Mouse (Mus musculus) heart, embryonic 16.5 days (tissue): ENCODE measurements at regions not wholly inside any gene's neighbourhood (a gene's known extent, or its start where the extent isn't known, plus 50 kb on each side); places are given as distances from the start of the nearest gene placed in this dataset.
A peak's percentile ranks its signal among the peaks of the same experiment; 100 is the strongest.

ENCODE experiments used
- ATAC-seq: fragments of 200-750 bp; cut with Nextera tagmentation; replicated peaks from 2 replicates; pipeline ENCODE4 v1.8.0; 2017; ENCODE audit warnings: moderate number of reproducible peaks; ENCODE audit not compliant: insufficient read depth, low FRiP score; ENCODE audit errors: extremely low read depth
- H3K27ac ChIP-seq: fragments of 300-500 bp; sonication (generic); 2 replicates; pipeline ENCODE4 v1.5.1; 2014; ENCODE audit warnings: mild to moderate bottlenecking, low read length, control low read depth, moderate library complexity
- H3K27me3 ChIP-seq: fragments of 300-500 bp; sonication (generic); 2 replicates; pipeline ENCODE4 v1.6.1; 2014; ENCODE audit warnings: low read length, mixed read lengths; ENCODE audit not compliant: control insufficient read depth, insufficient read depth
- H3K36me3 ChIP-seq: fragments of 300-500 bp; sonication (generic); 2 replicates; pipeline ENCODE4 v1.6.1; 2014; ENCODE audit not compliant: control insufficient read depth, insufficient read depth
- H3K4me1 ChIP-seq: fragments of 300-500 bp; sonication (generic); 2 replicates; pipeline ENCODE4 v1.6.1; 2014; ENCODE audit warnings: low read length, mixed read lengths; ENCODE audit not compliant: control insufficient read depth, insufficient read depth
- H3K4me2 ChIP-seq: fragments of 300-500 bp; sonication (generic); 2 replicates; pipeline ENCODE4 v1.6.1; 2014; ENCODE audit warnings: low read depth, mild to moderate bottlenecking, control low read depth, low read length
- H3K4me3 ChIP-seq: fragments of 300-500 bp; sonication (generic); 2 replicates; pipeline ENCODE4 v1.5.1; 2014; ENCODE audit warnings: mild to moderate bottlenecking, control low read depth, low read length
- H3K9ac ChIP-seq: fragments of 300-500 bp; sonication (generic); 2 replicates; pipeline ENCODE4 v1.6.1; 2014; ENCODE audit warnings: low read length, control low read depth
- H3K9me3 ChIP-seq: fragments of 300-500 bp; sonication (generic); replicated peaks from 2 replicates; pipeline ENCODE4 v1.6.1; 2016; ENCODE audit warnings: low read length; ENCODE audit not compliant: control insufficient read depth
- WGBS: fragments of 180-500 bp; shearing (Covaris S2); extraction: QIAGEN DNeasy Blood & Tissue Kit; methylation state at CpG from one replicate; pipeline ENCODE4 v1.1.7; 2014; 5-methylcytosine and 5-hydroxymethylcytosine counted together

GRCm38 (mm10) chrX:11802074-11802899 is 357.9 kb downstream of the Bcor start:
- peak; percentile 30; the same call in 1 of the 2 replicates for ATAC-seq
- Histone ChIP-seq H3K36me3 (no peaks in the 10 kb centered on the region), H3K9ac (no peak overlapping the region), H3K4me2 (no peak overlapping the region), H3K27me3 (peaks cover 13% of the 10 kb centered on the region; the same call in 1 of the 2 replicates), H3K4me1 (peaks cover 15% of the 10 kb centered on the region), H3K9me3 (no peaks in the 10 kb centered on the region), H3K27ac (0 out of 2 replicates have a peak overlapping the region, but pooled peaks have one; percentile 4), H3K4me3 (no peak overlapping the region)
- 45% methylated on average over 8 of the region's 8 CpGs for WGBS

- Histone ChIP-seq H3K27me3 (peaks cover 22% of the 10 kb centered on the region), H3K9me3 (no peaks in the 10 kb centered on the region), H3K9ac (no peak overlapping the region), H3K4me1 (peaks cover 15% of the 10 kb centered on the region), H3K36me3 (no peaks in the 10 kb centered on the region), H3K4me3 (no peak overlapping the region), H3K4me2 (no peak overlapping the region; the same call in 1 of the 2 replicates), H3K27ac (no peak overlapping the region)
- 29% methylated on average over 9 of the region's 9 CpGs for WGBS
- no peak for ATAC-seq
These were observed 356.9 kb downstream of the Bcor start for GRCm38 (mm10) chrX:11803239-11803638.

- Histone ChIP-seq H3K36me3 (no peaks in the 10 kb centered on the region), H3K4me3 (peak overlapping the region; percentile 56), H3K4me2 (peak overlapping the region; percentile 81), H3K4me1 (peaks cover 15% of the 10 kb centered on the region), H3K27ac (peak overlapping the region; percentile 71), H3K9me3 (no peaks in the 10 kb centered on the region), H3K9ac (peak overlapping the region; percentile 78), H3K27me3 (peaks cover 15% of the 10 kb centered on the region)
- WGBS, result 5% methylated on average over 22 of the region's 22 CpGs
- ATAC-seq, result 0 out of 2 replicates have a peak, but pooled peaks have one; percentile 15
These were observed 353.3 kb downstream of the Bcor start for GRCm38 (mm10) chrX:11806896-11807252.

- Histone ChIP-seq H3K4me1 (peaks cover 11% of the 10 kb centered on the region), H3K4me3 (peak overlapping the region; percentile 56), H3K27me3 (peaks cover 15% of the 10 kb centered on the region), H3K4me2 (peak overlapping the region; percentile 81), H3K36me3 (no peaks in the 10 kb centered on the region), H3K27ac (peak overlapping the region; percentile 71), H3K9ac (peak overlapping the region; percentile 78), H3K9me3 (no peaks in the 10 kb centered on the region)
- peak; percentile 61 for ATAC-seq
- WGBS, result under 1% methylated on average over 64 of the region's 71 CpGs
These were observed 352.8 kb downstream of the Bcor start for GRCm38 (mm10) chrX:11807253-11807882.

GRCm38 (mm10) chrX:11807883-11808262 is 352.3 kb downstream of the Bcor start:
- H3K4me2 ChIP-seq, result peak overlapping the region; percentile 81
- H3K27ac ChIP-seq, result peak overlapping the region; percentile 71
- ATAC-seq, result no peak
- H3K4me3 ChIP-seq, result peak overlapping the region; percentile 56
- peaks cover 9% of the 10 kb centered on the region for H3K4me1 ChIP-seq
- H3K9me3 ChIP-seq, result no peaks in the 10 kb centered on the region
- H3K27me3 ChIP-seq, result peaks cover 15% of the 10 kb centered on the region
- no peaks in the 10 kb centered on the region for H3K36me3 ChIP-seq
- 9% methylated on average over 9 of the region's 9 CpGs for WGBS
- peak overlapping the region; percentile 78 for H3K9ac ChIP-seq

- H3K36me3 ChIP-seq, result no peaks in the 10 kb centered on the region
- 66% methylated on average over 8 of the region's 8 CpGs for WGBS
- H3K27me3 ChIP-seq, result peaks cover 15% of the 10 kb centered on the region
- no peak overlapping the region for H3K9ac ChIP-seq
- no peak overlapping the region for H3K27ac ChIP-seq
- ATAC-seq, result no peak
- no peak overlapping the region for H3K4me2 ChIP-seq
- H3K4me3 ChIP-seq, result no peak overlapping the region
- peaks cover 7% of the 10 kb centered on the region; the same call in 1 of the 2 replicates for H3K4me1 ChIP-seq
- no peaks in the 10 kb centered on the region for H3K9me3 ChIP-seq
These were observed 351.2 kb downstream of the Bcor start for GRCm38 (mm10) chrX:11808911-11809310.

- no peaks in the 10 kb centered on the region for H3K4me1 ChIP-seq
- no peaks in the 10 kb centered on the region for H3K9me3 ChIP-seq
- H3K27me3 ChIP-seq, result no peaks in the 10 kb centered on the region; the same call in 1 of the 2 replicates
- H3K27ac ChIP-seq, result no peak overlapping the region
- H3K4me3 ChIP-seq, result no peak overlapping the region
- ATAC-seq, result no peak
- H3K4me2 ChIP-seq, result no peak overlapping the region
- no peak overlapping the region for H3K9ac ChIP-seq
- 42% methylated on average over 9 of the region's 9 CpGs for whole genome bisulfite sequencing
- no peaks in the 10 kb centered on the region for H3K36me3 ChIP-seq
These were observed 345.3 kb downstream of the Bcor start for GRCm38 (mm10) chrX:11814861-11815260.

- no peaks in the 10 kb centered on the region for H3K4me1 ChIP-seq
- H3K27me3 ChIP-seq, result no peaks in the 10 kb centered on the region
- H3K4me3 ChIP-seq, result no peak overlapping the region
- no peak for ATAC-seq
- H3K9me3 ChIP-seq, result no peaks in the 10 kb centered on the region
- no peak overlapping the region for H3K9ac ChIP-seq
- no peaks in the 10 kb centered on the region for H3K36me3 ChIP-seq
- no peak overlapping the region for H3K27ac ChIP-seq
- 70% methylated on average over 4 of the region's 4 CpGs for WGBS
- H3K4me2 ChIP-seq, result no peak overlapping the region
These were observed 344.3 kb downstream of the Bcor start for GRCm38 (mm10) chrX:11815864-11816263.

GRCm38 (mm10) chrX:11818634-11819033 is 341.5 kb downstream of the Bcor start:
- no peaks in the 10 kb centered on the region for H3K9me3 ChIP-seq
- H3K4me1 ChIP-seq, result peaks cover 3% of the 10 kb centered on the region; the same call in 1 of the 2 replicates
- no peak overlapping the region for H3K4me3 ChIP-seq
- H3K9ac ChIP-seq, result no peak overlapping the region
- no peak overlapping the region for H3K4me2 ChIP-seq
- 0 out of 2 replicates have a peak, but pooled peaks cover 3% of the 10 kb centered on the region for H3K27me3 ChIP-seq
- no peaks in the 10 kb centered on the region for H3K36me3 ChIP-seq
- 90% methylated on average over 3 of the region's 3 CpGs for WGBS
- no peak for ATAC-seq
- H3K27ac ChIP-seq, result no peak overlapping the region
